Mouse (Mus musculus) midbrain, embryonic 12.5 days (tissue): ENCODE data around the gene Olfr1057. TPM values are rescaled to one million over a fixed set of nuclear protein-coding genes. Genes with fewer than 3 reads are reported as not detected.
"Not testable (repeated sequence)": the region's sequence is repeated elsewhere in the genome, so short reads cannot be mapped to it uniquely, and the experiment has no call there.

Source experiments
- ATAC-seq: fragments of 200-750 bp; cut with Nextera tagmentation; 2 replicates; pipeline ENCODE4 v1.8.0; 2017; ENCODE audit warnings: low read depth, moderate TSS enrichment, moderate library complexity; ENCODE audit not compliant: low FRiP score
- H3K27ac ChIP-seq: fragments of 300-500 bp; sonication (generic); replicated peaks from 2 replicates; pipeline ENCODE4 v1.5.1; 2016; ENCODE audit warnings: mild to moderate bottlenecking
- H3K27me3 ChIP-seq: fragments of 300-500 bp; sonication (generic); 2 replicates; pipeline ENCODE4 v1.6.1; 2016; ENCODE audit warnings: mild to moderate bottlenecking
- H3K36me3 ChIP-seq: fragments of 300-500 bp; sonication (generic); 2 replicates; pipeline ENCODE4 v1.6.1; 2016
- H3K4me1 ChIP-seq: fragments of 300-500 bp; sonication (generic); 2 replicates; pipeline ENCODE4 v1.6.1; 2016
- H3K4me2 ChIP-seq: fragments of 300-500 bp; sonication (generic); replicated peaks from 2 replicates; pipeline ENCODE4 v1.6.1; 2016; ENCODE audit warnings: mild to moderate bottlenecking, moderate library complexity
- H3K4me3 ChIP-seq: fragments of 300-500 bp; sonication (generic); 2 replicates; pipeline ENCODE4 v1.5.1; 2016; ENCODE audit warnings: mild to moderate bottlenecking
- H3K9ac ChIP-seq: fragments of 300-500 bp; sonication (generic); replicated peaks from 2 replicates; pipeline ENCODE4 v1.6.1; 2016; ENCODE audit warnings: mild to moderate bottlenecking, moderate library complexity
- H3K9me3 ChIP-seq: fragments of 300-500 bp; sonication (generic); 2 replicates; pipeline ENCODE4 v1.6.1; 2016; ENCODE audit warnings: mild to moderate bottlenecking
- WGBS: fragments of 180-500 bp; shearing (Covaris S2); methylation state at CpG from one replicate; pipeline ENCODE4 v1.1.7; 2016; 5-methylcytosine and 5-hydroxymethylcytosine counted together
- polyA plus RNA-seq: library from polyadenylated mRNA; unstranded; fragments of >200 nt; fragmentation: Nextera tagmentation; extraction: Ambion mirVana; gene quantifications from 2 replicates; pipeline ENCODE4 v1.2.1, GENCODE M21; 2016

Olfr1057 gene
- polyA plus RNA-seq: not detected in 2 replicates

GRCm38 (mm10) chr2:86378293-86378692, at the start of gene Olfr1057:
Gene Olfr1057 (minus strand): TSS chr2:86378393.
- Histone ChIP-seq H3K4me2 (no peak within 1 kb of the TSS), H3K9me3 (no peaks in the 10 kb centered on the region), H3K4me3 (no peak within 1 kb of the TSS), H3K27me3 (no peaks in the 10 kb centered on the region), H3K27ac (no peak within 1 kb of the TSS), H3K4me1 (no peaks in the 10 kb centered on the region), H3K36me3 (no peaks in the 10 kb centered on the region), H3K9ac (no peak within 1 kb of the TSS)
- ATAC-seq: no peak

DNA sequence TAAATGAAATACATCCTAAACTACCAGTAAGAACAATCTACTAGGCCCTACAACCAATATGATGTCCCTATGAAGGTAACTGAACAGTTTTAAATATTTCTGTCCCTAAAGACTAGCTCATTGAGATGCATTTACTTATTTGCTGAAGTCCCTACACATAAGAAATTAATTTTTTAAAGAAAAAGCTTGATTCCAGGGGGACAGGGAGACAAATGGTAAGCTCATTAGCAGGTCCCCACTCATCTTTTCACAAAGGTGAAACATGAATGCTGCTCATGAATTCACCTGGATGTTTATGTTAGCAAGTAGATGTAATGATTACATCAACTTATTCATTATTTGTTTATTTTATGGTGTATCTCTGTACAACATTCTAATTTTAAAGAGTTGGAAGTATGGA, 48.5 kb upstream of the Olfr1057 start, which contains the start of gene Olfr1062:
Olfr1062 (minus strand) TSS at position 101 of the 400 bp plus-strand sequence.
- ATAC-seq: not testable (repeated sequence)

GRCm38 (mm10) chr2:86413950-86414349, 35.8 kb upstream of the Olfr1057 start, which contains the start of gene Olfr1061:
Gene Olfr1061 (minus strand): TSS chr2:86414050.
- Histone ChIP-seq H3K4me3 (no peak within 1 kb of the TSS), H3K36me3 (no peaks in the 10 kb centered on the region), H3K9me3 (no peaks in the 10 kb centered on the region), H3K4me1 (no peaks in the 10 kb centered on the region), H3K27me3 (no peaks in the 10 kb centered on the region), H3K9ac (no peak within 1 kb of the TSS), H3K4me2 (no peak within 1 kb of the TSS), H3K27ac (no peak within 1 kb of the TSS)
- no peak for ATAC-seq
- WGBS: 89% methylated on average over 1 of the region's 1 CpGs

More for the DNA sequence above, 48.5 kb upstream of the Olfr1057 start, which contains the start of gene Olfr1062:
- not testable (repeated sequence) for H3K4me3 ChIP-seq, H3K36me3 ChIP-seq, H3K9me3 ChIP-seq, H3K27me3 ChIP-seq, H3K4me2 ChIP-seq, H3K27ac ChIP-seq, H3K9ac ChIP-seq, H3K4me1 ChIP-seq

DNA sequence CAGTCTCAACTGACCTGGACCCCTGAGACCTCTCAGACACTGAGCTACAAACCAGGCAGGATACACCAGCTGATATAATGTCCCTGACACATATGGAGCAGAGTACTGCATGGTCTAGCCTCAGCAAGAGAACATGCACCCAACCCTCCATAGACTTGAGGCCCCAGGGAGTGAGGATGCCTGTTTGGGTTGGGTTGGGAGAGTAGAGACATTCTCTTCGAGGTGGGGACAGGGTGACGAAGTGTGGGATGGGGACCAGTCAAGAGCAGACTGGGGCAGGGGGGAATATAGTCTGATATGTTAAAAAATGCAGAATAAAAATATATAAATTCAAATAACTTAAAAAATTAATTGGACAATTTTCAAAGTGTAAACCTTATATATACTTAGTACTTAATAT, 16.9 kb upstream of the Olfr1057 start:
- H3K4me1 ChIP-seq: no peaks in the 10 kb centered on the region
- no peak overlapping the region for H3K27ac ChIP-seq
- 91% methylated on average over 2 of the region's 2 CpGs for WGBS
- no peaks in the 10 kb centered on the region for H3K36me3 ChIP-seq
- H3K9ac ChIP-seq: no peak overlapping the region
- H3K4me3 ChIP-seq: no peak overlapping the region
- H3K27me3 ChIP-seq: no peaks in the 10 kb centered on the region
- no peak overlapping the region for H3K4me2 ChIP-seq
- peak; percentile 47; the same call in 1 of the 2 replicates for ATAC-seq
- H3K9me3 ChIP-seq: no peaks in the 10 kb centered on the region

GRCm38 (mm10) chr2:86388461-86388860, 10.3 kb upstream of the Olfr1057 start, which contains the start of gene Olfr1058:
Gene Olfr1058 (minus strand): TSS chr2:86388561.
- ATAC-seq, H3K27me3 ChIP-seq, H3K9me3 ChIP-seq, H3K36me3 ChIP-seq, H3K4me3 ChIP-seq, H3K9ac ChIP-seq, H3K4me1 ChIP-seq, H3K27ac ChIP-seq, H3K4me2 ChIP-seq: not testable (repeated sequence)

GRCm38 (mm10) chr2:86366342-86366741, 11.9 kb downstream of the Olfr1057 start:
- no CpG with 5 or more reads among the region's 6 CpGs for WGBS
- not testable (repeated sequence) for ATAC-seq, H3K4me2 ChIP-seq, H3K36me3 ChIP-seq, H3K27ac ChIP-seq, H3K9ac ChIP-seq, H3K9me3 ChIP-seq, H3K27me3 ChIP-seq, H3K4me1 ChIP-seq, H3K4me3 ChIP-seq

- Histone ChIP-seq H3K9me3 (no peaks in the 10 kb centered on the region), H3K36me3 (no peaks in the 10 kb centered on the region), H3K4me1 (no peaks in the 10 kb centered on the region), H3K4me2 (no peak within 1 kb of the TSS), H3K27ac (no peak within 1 kb of the TSS), H3K9ac (no peak within 1 kb of the TSS), H3K27me3 (no peaks in the 10 kb centered on the region), H3K4me3 (no peak within 1 kb of the TSS)
- ATAC-seq: no peak
Observed at GRCm38 (mm10) chr2:86362369-86362768, 15.8 kb downstream of the Olfr1057 start, which contains the start of gene Olfr1056. Gene Olfr1056 (minus strand): TSS chr2:86362469.

DNA sequence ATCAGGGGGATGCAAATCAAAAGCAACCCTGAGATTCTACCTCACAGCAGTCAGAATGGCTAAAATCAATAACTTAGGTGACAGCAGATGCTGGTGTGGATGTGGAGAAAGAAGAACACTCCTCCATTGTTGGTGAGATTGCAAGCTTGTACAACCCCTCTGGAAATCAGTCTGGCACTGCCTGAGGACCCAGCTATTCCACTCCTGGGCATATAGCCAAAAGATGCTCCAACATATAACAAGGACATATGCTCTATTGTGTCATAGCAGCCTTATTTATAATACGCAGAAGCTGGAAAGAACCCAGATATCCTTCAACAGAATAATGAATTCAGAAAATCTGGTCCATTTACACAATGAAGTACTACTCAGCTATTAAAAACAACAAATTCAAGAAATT, 26.4 kb downstream of the Olfr1057 start:
- H3K36me3 ChIP-seq, H3K4me3 ChIP-seq, H3K4me1 ChIP-seq, H3K9me3 ChIP-seq, H3K27me3 ChIP-seq, H3K4me2 ChIP-seq, ATAC-seq, H3K9ac ChIP-seq, H3K27ac ChIP-seq: not testable (repeated sequence)
- WGBS: 97% methylated on average over 1 of the region's 1 CpGs

GRCm38 (mm10) chr2:86350184-86350583, 28.0 kb downstream of the Olfr1057 start, which contains the start of gene Olfr1055:
Gene Olfr1055 (minus strand): TSS chr2:86350284.
- WGBS: 92% methylated on average over 5 of the region's 5 CpGs

GRCm38 (mm10) chr2:86335333-86335732, 42.9 kb downstream of the Olfr1057 start, which contains the start of gene Olfr1054:
Gene Olfr1054 (minus strand): TSS chr2:86335433.
- Histone ChIP-seq H3K9ac (no peak within 1 kb of the TSS), H3K36me3 (no peaks in the 10 kb centered on the region), H3K27ac (no peak within 1 kb of the TSS), H3K4me1 (no peaks in the 10 kb centered on the region), H3K9me3 (no peaks in the 10 kb centered on the region), H3K4me2 (no peak within 1 kb of the TSS), H3K4me3 (no peak within 1 kb of the TSS), H3K27me3 (no peaks in the 10 kb centered on the region)
- no peak for ATAC-seq
- 92% methylated on average over 3 of the region's 3 CpGs for WGBS

More at GRCm38 (mm10) chr2:86350184-86350583, 28.0 kb downstream of the Olfr1057 start, which contains the start of gene Olfr1055:
- no peak within 1 kb of the TSS for H3K27ac ChIP-seq
- no peaks in the 10 kb centered on the region for H3K9me3 ChIP-seq
- ATAC-seq: no peak
- H3K27me3 ChIP-seq: no peaks in the 10 kb centered on the region
- H3K4me1 ChIP-seq: no peaks in the 10 kb centered on the region
- H3K36me3 ChIP-seq: no peaks in the 10 kb centered on the region
- H3K9ac ChIP-seq: no peak within 1 kb of the TSS
- no peak within 1 kb of the TSS for H3K4me2 ChIP-seq
- H3K4me3 ChIP-seq: no peak within 1 kb of the TSS

Other genes with a start within 250 kb of the Olfr1057 start
- not detected in 2 replicates for gene Olfr1039, start 242.5 kb downstream of the Olfr1057 start, polyA plus RNA-seq
- not detected in 2 replicates for gene Olfr1040, start 231.7 kb downstream of the Olfr1057 start, polyA plus RNA-seq
- gene Olfr1042, start 216.6 kb downstream of the Olfr1057 start, polyA plus RNA-seq: not detected in 2 replicates
- gene Olfr1043, start 210.9 kb downstream of the Olfr1057 start, polyA plus RNA-seq: not detected in 2 replicates
- not detected in 2 replicates for gene Olfr1044, start 200.6 kb downstream of the Olfr1057 start, polyA plus RNA-seq
- not detected in 2 replicates for gene Olfr52, start 192.7 kb downstream of the Olfr1057 start, polyA plus RNA-seq
- not detected in 2 replicates for gene Olfr1045, start 175.4 kb downstream of the Olfr1057 start, polyA plus RNA-seq
- gene Olfr1046, start 159.1 kb downstream of the Olfr1057 start, polyA plus RNA-seq: not detected in 2 replicates
- not detected in 2 replicates for gene Olfr1047, start 147.0 kb downstream of the Olfr1057 start, polyA plus RNA-seq
- not detected in 2 replicates for gene Olfr1048, start 138.1 kb downstream of the Olfr1057 start, polyA plus RNA-seq
- not detected in 2 replicates for gene Olfr1049, start 120.1 kb downstream of the Olfr1057 start, polyA plus RNA-seq
- not detected in 2 replicates for gene Olfr1051, start 99.3 kb downstream of the Olfr1057 start, polyA plus RNA-seq
- gene Olfr1052, start 85.9 kb downstream of the Olfr1057 start, polyA plus RNA-seq: not detected in 2 replicates
- gene Olfr1053, start 63.1 kb downstream of the Olfr1057 start, polyA plus RNA-seq: not detected in 2 replicates
- gene Olfr1054, start 43.0 kb downstream of the Olfr1057 start, polyA plus RNA-seq: not detected in 2 replicates
- not detected in 2 replicates for gene Olfr1055, start 28.1 kb downstream of the Olfr1057 start, polyA plus RNA-seq
- not detected in 2 replicates for gene Olfr1056, start 15.9 kb downstream of the Olfr1057 start, polyA plus RNA-seq
- not detected in 2 replicates for gene Olfr1058, start 10.2 kb upstream of the Olfr1057 start, polyA plus RNA-seq
- gene Olfr1061, start 35.7 kb upstream of the Olfr1057 start, polyA plus RNA-seq: not detected in 2 replicates
- not detected in 2 replicates for gene Olfr1062, start 48.4 kb upstream of the Olfr1057 start, polyA plus RNA-seq
- not detected in 2 replicates for gene Olfr1065, start 72.2 kb upstream of the Olfr1057 start, polyA plus RNA-seq
- gene Olfr1066, start 77.9 kb upstream of the Olfr1057 start, polyA plus RNA-seq: not detected in 2 replicates
- gene Olfr228, start 109.0 kb upstream of the Olfr1057 start, polyA plus RNA-seq: not detected in 2 replicates
- gene Olfr1076, start 130.1 kb upstream of the Olfr1057 start, polyA plus RNA-seq: not detected in 2 replicates
- not detected in 2 replicates for gene Olfr1079, start 164.1 kb upstream of the Olfr1057 start, polyA plus RNA-seq
- not detected in 2 replicates for gene Olfr1080, start 179.8 kb upstream of the Olfr1057 start, polyA plus RNA-seq
- gene Olfr1082, start 220.6 kb upstream of the Olfr1057 start, polyA plus RNA-seq: not detected in 2 replicates